31 mouse cellular contexts compared by ENCODE assay signal in genomic region chr1:181407281-181407680, GRCm38 (mm10). TPM values are rescaled to one million over a fixed set of nuclear protein-coding genes. Genes with fewer than 3 reads are reported as not detected.
DNase-seq lines count a peak whose midpoint lies in the region; ATAC-seq lines count a peak whose summit lies in the region.
"Had no signal": no experiment of that assay in that cellular context is flagged by ENCODE, and none has a peak within 500 bp of the region (broad histone marks: within the 10 kb centered on the region; RNA-seq: fewer than 3 reads in every experiment).

No protein-coding gene starts in this region.

- no peak overlapping the region for H3K4me2 ChIP-seq in hindbrain, embryonic 12.5 days (replicated peaks)
- no peak overlapping the region for H3K4me2 ChIP-seq in hindbrain, embryonic 16.5 days (ENCODE audit: low read length)
- no peak overlapping the region for H3K4me2 ChIP-seq in hindbrain, embryonic 13.5 days
- H3K4me2 ChIP-seq: embryonic facial prominence, embryonic 15.5 days; heart, embryonic 13.5 days; midbrain, embryonic 15.5 days; neural tube, embryonic 15.5 days; stomach, embryonic 15.5 days had no signal

- DNase-seq in cerebellum, adult 9-10 months, result peak; percentile 88
- no peak for DNase-seq in frontal cortex, postnatal 10 days (ENCODE audit: low spot score in 2 of 2)
- DNase-seq in adrenal gland, postnatal 14 days, result no peak
- DNase-seq in frontal cortex, postnatal 14 days (ENCODE audit: low spot score in 2 of 2), result no peak
- DNase-seq: adrenal gland, adult 8-10 months; embryo, embryonic 11 days; gastrocnemius, postnatal 10 days; heart, adult 18-20 months; kidney, adult 2 months; lung, postnatal 4 days; right cerebral cortex, adult 18-20 months; thymus, postnatal 4 days had no signal

- H3K27me3 ChIP-seq in hindbrain, embryonic 12.5 days, result no peaks in the 10 kb centered on the region
- no peaks in the 10 kb centered on the region for H3K27me3 ChIP-seq in hindbrain, embryonic 16.5 days (replicated peaks; ENCODE audit: control insufficient read depth, insufficient read depth, low read length)
- no peaks in the 10 kb centered on the region for H3K27me3 ChIP-seq in hindbrain, embryonic 13.5 days
- H3K27me3 ChIP-seq: embryonic facial prominence, embryonic 15.5 days; heart, embryonic 13.5 days; midbrain, embryonic 15.5 days; neural tube, embryonic 15.5 days; Patski; stomach, embryonic 15.5 days had no signal

- H3K9me3 ChIP-seq in hindbrain, embryonic 12.5 days (replicated peaks), result no peaks in the 10 kb centered on the region
- no peaks in the 10 kb centered on the region for H3K9me3 ChIP-seq in hindbrain, embryonic 16.5 days (ENCODE audit: control insufficient read depth, low read length)
- H3K9me3 ChIP-seq in hindbrain, embryonic 13.5 days, result no peaks in the 10 kb centered on the region
- H3K9me3 ChIP-seq: embryonic facial prominence, embryonic 15.5 days; heart, embryonic 13.5 days; midbrain, embryonic 15.5 days; neural tube, embryonic 15.5 days; stomach, embryonic 15.5 days had no signal

- ATAC-seq in hindbrain, embryonic 12.5 days (ENCODE audit: low FRiP score), result no peak
- ATAC-seq in hindbrain, embryonic 16.5 days, result no peak
- ATAC-seq in cerebellum, adult (ENCODE audit: insufficient number of reproducible peaks, low FRiP score, low TSS enrichment), result peak; percentile 50; the same call in 1 of the 2 replicates
- ATAC-seq in hindbrain, embryonic 13.5 days (ENCODE audit: low FRiP score), result no peak
- ATAC-seq: forebrain, embryonic 14.5 days; midbrain, embryonic 15.5 days; Patski had no signal

- H3K4me1 ChIP-seq in hindbrain, embryonic 12.5 days, result peaks cover 29% of the 10 kb centered on the region
- peaks cover 11% of the 10 kb centered on the region for H3K4me1 ChIP-seq in hindbrain, embryonic 16.5 days (ENCODE audit: control insufficient read depth, insufficient read depth, low read depth, low read length)
- H3K4me1 ChIP-seq in hindbrain, embryonic 13.5 days (replicated peaks), result peaks cover 47% of the 10 kb centered on the region
- H3K4me1 ChIP-seq: embryonic facial prominence, embryonic 15.5 days; heart, embryonic 13.5 days; stomach, embryonic 15.5 days had no signal

- H3K36me3 ChIP-seq in hindbrain, embryonic 12.5 days, result no peaks in the 10 kb centered on the region
- H3K36me3 ChIP-seq in hindbrain, embryonic 16.5 days (ENCODE audit: control insufficient read depth, insufficient read depth, low read length), result no peaks in the 10 kb centered on the region
- H3K36me3 ChIP-seq in hindbrain, embryonic 13.5 days, result no peaks in the 10 kb centered on the region
- H3K36me3 ChIP-seq: embryonic facial prominence, embryonic 15.5 days; heart, embryonic 13.5 days; midbrain, embryonic 15.5 days; neural tube, embryonic 15.5 days; stomach, embryonic 15.5 days had no signal

- 86% methylated on average over 11 of the region's 11 CpGs for WGBS in hindbrain, embryonic 12.5 days
- 73% methylated on average over 11 of the region's 11 CpGs for WGBS in hindbrain, embryonic 16.5 days
- 75% methylated on average over 11 of the region's 11 CpGs for WGBS in hindbrain, embryonic 13.5 days

- peak overlapping the region; percentile 55; the same call in 1 of the 2 replicates for H3K27ac ChIP-seq in hindbrain, embryonic 12.5 days
- no peak overlapping the region for H3K27ac ChIP-seq in hindbrain, embryonic 16.5 days (ENCODE audit: low read depth, low read length)
- peak overlapping the region; percentile 62 for H3K27ac ChIP-seq in hindbrain, embryonic 13.5 days
- H3K27ac ChIP-seq: embryonic facial prominence, embryonic 15.5 days; heart, embryonic 13.5 days; kidney, postnatal 0 days; midbrain, embryonic 15.5 days; neural tube, embryonic 15.5 days; stomach, embryonic 15.5 days had no signal

- H3K9ac ChIP-seq in hindbrain, embryonic 12.5 days, result no peak overlapping the region
- no peak overlapping the region for H3K9ac ChIP-seq in hindbrain, embryonic 16.5 days (ENCODE audit: low read depth, low read length)
- 0 out of 2 replicates have a peak overlapping the region, but pooled peaks have one; percentile 24 for H3K9ac ChIP-seq in hindbrain, embryonic 13.5 days
- H3K9ac ChIP-seq: embryonic facial prominence, embryonic 15.5 days; heart, embryonic 13.5 days; midbrain, embryonic 15.5 days; neural tube, embryonic 15.5 days; stomach, embryonic 15.5 days had no signal

- no peak overlapping the region for H3K4me3 ChIP-seq in hindbrain, embryonic 12.5 days
- no peak overlapping the region for H3K4me3 ChIP-seq in hindbrain, embryonic 16.5 days (ENCODE audit: low read length)
- no peak overlapping the region for H3K4me3 ChIP-seq in hindbrain, embryonic 13.5 days
- H3K4me3 ChIP-seq: embryonic facial prominence, embryonic 15.5 days; heart, embryonic 13.5 days; midbrain, embryonic 15.5 days; myocyte; neural tube, embryonic 15.5 days; stomach, embryonic 15.5 days had no signal

RNA-seq across cellular contexts. Expression of gene Cnih3, which starts 54.9 kb away (rescaled TPM):
- polyA plus RNA-seq in hindbrain, embryonic 12.5 days (2016; fragmentation: Nextera tagmentation; extraction: Ambion mirVana), result 2.6 and 5.1 TPM in 2 replicates
- 14.1 and 14.4 TPM in 2 replicates for polyA plus RNA-seq in hindbrain, embryonic 16.5 days (2015; fragmentation: Nextera tagmentation; extraction: Ambion mirVana)
- polyA plus RNA-seq in hindbrain, embryonic 13.5 days (2015; fragmentation: Nextera tagmentation; extraction: Ambion mirVana), result 6.8 and 8.8 TPM in 2 replicates
- total RNA-seq in adrenal gland, postnatal 14 days (2021), result not detected in 2 replicates
- total RNA-seq: heart, adult 18-20 months; heart, postnatal 25 days; liver, adult 2 months; megakaryocyte-erythroid progenitor cell, adult 5-6 weeks had no signal
- polyA plus RNA-seq: kidney, adult 2 months; large intestine, adult 2 months; limb, embryonic 11.5 days; liver, adult 2 months; liver, embryonic 16.5 days had no signal
